Mouse (Mus musculus) hindbrain, embryonic 14.5 days (tissue): ENCODE measurements around the gene Pop7. TPM values are rescaled to one million over a fixed set of nuclear protein-coding genes. Genes with fewer than 3 reads are reported as not detected.

Experiments
- ATAC-seq: fragments of 200-750 bp; cut with Nextera tagmentation; 2 replicates; pipeline ENCODE4 v1.8.0; 2017; ENCODE audit warnings: moderate number of reproducible peaks, mild to moderate bottlenecking, moderate TSS enrichment, moderate library complexity; ENCODE audit not compliant: low FRiP score
- DNase-seq: peaks from one replicate; pipeline ENCODE4 v3.0.0-alpha.2; 2015; ENCODE audit warnings: low spot score
- H3K27ac ChIP-seq: fragments of 300-500 bp; sonication (generic); 2 replicates; pipeline ENCODE4 v1.5.1; 2014; ENCODE audit warnings: mild to moderate bottlenecking, moderate library complexity
- H3K27me3 ChIP-seq: fragments of 300-500 bp; sonication (generic); 2 replicates; pipeline ENCODE4 v1.6.1; 2014; ENCODE audit warnings: mild to moderate bottlenecking, low read length, mixed read lengths; ENCODE audit not compliant: control insufficient read depth, insufficient read depth
- H3K36me3 ChIP-seq: fragments of 300-500 bp; sonication (generic); replicated peaks from 2 replicates; pipeline ENCODE4 v1.6.1; 2014; ENCODE audit not compliant: control insufficient read depth, insufficient read depth
- H3K4me1 ChIP-seq: fragments of 300-500 bp; sonication (generic); replicated peaks from 2 replicates; pipeline ENCODE4 v1.6.1; 2014; ENCODE audit warnings: antibody characterized with exemption, low read length, mixed read lengths; ENCODE audit not compliant: control insufficient read depth, insufficient read depth
- H3K4me2 ChIP-seq: fragments of 300-500 bp; sonication (generic); replicated peaks from 2 replicates; pipeline ENCODE4 v1.6.1; 2014; ENCODE audit warnings: mild to moderate bottlenecking, moderate library complexity
- H3K4me3 ChIP-seq: fragments of 300-500 bp; sonication (generic); replicated peaks from 2 replicates; pipeline ENCODE4 v1.5.1; 2014; ENCODE audit warnings: mild to moderate bottlenecking, low read length
- H3K9ac ChIP-seq: fragments of 300-500 bp; sonication (generic); 2 replicates; pipeline ENCODE4 v1.6.1; 2014
- H3K9me3 ChIP-seq: fragments of 300-500 bp; sonication (generic); 2 replicates; pipeline ENCODE4 v1.6.1; 2016; ENCODE audit warnings: low read length; ENCODE audit not compliant: control insufficient read depth
- WGBS: fragments of 180-500 bp; shearing (Covaris S2); extraction: QIAGEN DNeasy Blood & Tissue Kit; methylation state at CpG from one replicate; pipeline ENCODE4 v1.1.7; 2014; 5-methylcytosine and 5-hydroxymethylcytosine counted together
- polyA plus RNA-seq: library from polyadenylated mRNA; unstranded; fragments of >200 nt; fragmentation: Nextera tagmentation; extraction: Ambion mirVana; gene quantifications from 2 replicates; pipeline ENCODE4 v1.2.1, GENCODE M21; 2014

The Pop7 gene
- 78.4 and 87.3 TPM in 2 replicates for polyA plus RNA-seq

DNA sequence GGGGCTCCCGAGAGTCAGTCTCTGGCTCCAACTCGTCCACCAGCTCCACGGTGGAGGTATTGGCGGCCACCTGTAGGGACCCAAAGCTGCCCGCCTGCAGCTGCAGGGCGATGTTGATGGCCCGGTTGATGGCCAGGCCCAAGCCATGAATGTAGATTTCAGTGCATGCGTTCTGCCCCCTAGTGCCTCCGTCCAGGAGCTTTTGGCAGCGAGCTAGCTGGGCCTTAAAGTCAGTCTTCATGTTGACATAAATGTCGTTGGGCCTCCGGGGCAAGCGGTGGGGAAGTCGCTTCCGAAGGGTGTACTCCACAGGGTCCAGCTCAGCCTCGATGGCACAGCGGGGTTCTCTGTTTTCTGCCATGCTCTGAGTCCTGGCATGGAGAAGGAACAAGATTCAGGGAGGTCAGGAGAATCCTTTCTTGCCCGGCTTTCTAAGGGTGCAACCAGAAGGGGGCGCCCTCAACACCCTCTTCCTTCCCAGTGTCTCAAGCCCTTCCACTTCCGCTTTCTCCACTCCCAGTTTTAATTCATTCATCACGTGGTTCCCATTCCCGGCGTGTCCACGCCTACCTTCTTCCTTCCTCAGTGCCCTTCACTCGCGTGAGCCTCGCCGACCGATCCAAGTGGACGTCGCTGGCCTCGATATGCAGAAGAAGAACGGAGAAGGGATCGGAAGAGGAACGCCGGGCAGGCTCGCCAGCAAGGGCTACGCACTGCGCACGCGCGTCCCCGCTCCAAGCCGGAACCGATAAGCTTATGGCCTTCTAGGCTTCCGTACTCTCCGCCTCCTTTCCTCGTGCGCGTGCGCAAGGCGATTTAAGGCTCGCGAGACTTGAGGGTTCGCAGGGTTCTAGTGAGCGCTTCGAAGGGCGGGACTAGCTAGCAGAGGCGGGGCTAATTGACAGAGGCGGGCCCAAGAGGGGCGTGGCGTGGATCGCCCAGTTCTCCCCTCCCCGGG lies at the start of gene Pop7:
TSS of gene Pop7 (minus strand) at position 810 of the 958 bp plus-strand sequence.
- peak within 1 kb of the TSS; percentile 52 for H3K4me3 ChIP-seq
- peak within 1 kb of the TSS; percentile 83 for H3K4me2 ChIP-seq
- 2% methylated on average over 64 of the region's 64 CpGs for WGBS
- no peaks in the 10 kb centered on the region for H3K9me3 ChIP-seq
- no peaks in the 10 kb centered on the region for H3K27me3 ChIP-seq
- peak within 1 kb of the TSS; percentile 91 for H3K27ac ChIP-seq
- DNase-seq (peak; percentile 100), ATAC-seq (peak; percentile 96)
- peaks cover 9% of the 10 kb centered on the region; the same call in 1 of the 2 replicates for H3K36me3 ChIP-seq
- H3K9ac ChIP-seq, result peak within 1 kb of the TSS; percentile 71
- H3K4me1 ChIP-seq, result peaks cover 14% of the 10 kb centered on the region

DNA sequence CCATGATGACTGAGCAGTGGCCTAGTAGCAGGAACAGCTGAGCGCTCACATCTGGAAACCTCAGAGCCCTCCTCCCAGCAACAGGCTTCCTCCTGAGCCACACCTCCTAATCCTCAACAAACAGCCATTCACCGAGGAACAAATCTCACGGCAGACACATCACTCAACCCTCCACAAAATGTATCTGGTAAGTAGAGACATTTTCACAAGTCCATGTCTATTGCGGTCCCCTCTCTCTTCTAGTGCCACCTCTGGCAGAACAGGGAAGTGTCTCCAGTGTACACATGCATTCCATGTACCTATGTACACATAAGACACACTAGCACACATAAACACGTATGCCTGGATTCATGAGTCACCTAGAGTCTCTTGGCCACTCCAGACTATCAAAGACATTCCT lies 48.8 kb upstream of the Pop7 start:
- no peak for DNase-seq

DNA sequence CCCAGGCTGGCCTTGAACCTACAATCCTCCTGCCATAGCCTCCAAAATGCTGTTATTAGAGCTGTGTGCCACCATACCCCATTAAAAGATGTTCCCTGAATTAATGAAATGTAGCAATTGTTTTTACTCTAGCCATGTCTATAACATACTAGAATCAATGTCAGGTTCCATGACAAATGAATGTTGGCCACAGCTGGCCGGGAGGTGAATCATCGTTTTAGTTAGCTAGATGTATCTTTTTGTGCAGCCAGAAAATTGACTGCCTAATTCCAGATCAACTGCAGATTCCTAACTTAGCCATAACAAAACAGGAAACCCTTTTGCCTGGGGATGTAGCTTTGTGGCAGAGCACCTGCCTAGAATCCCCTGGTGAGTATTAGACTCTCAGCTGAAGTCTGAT lies 47.5 kb upstream of the Pop7 start:
- no peak overlapping the region for H3K9ac ChIP-seq
- no peak for ATAC-seq
- WGBS, result 91% methylated on average over 2 of the region's 2 CpGs
- no peak overlapping the region for H3K4me3 ChIP-seq
- no peak overlapping the region for H3K4me2 ChIP-seq
- H3K4me1 ChIP-seq, result peaks cover 9% of the 10 kb centered on the region
- H3K27ac ChIP-seq, result no peak overlapping the region
- H3K36me3 ChIP-seq, result no peaks in the 10 kb centered on the region
- no peaks in the 10 kb centered on the region for H3K27me3 ChIP-seq
- H3K9me3 ChIP-seq, result no peaks in the 10 kb centered on the region
- DNase-seq, result no peak

More for the DNA sequence above, 48.8 kb upstream of the Pop7 start:
- 76% methylated on average over 5 of the region's 5 CpGs for WGBS
- no peak for ATAC-seq
- H3K27ac ChIP-seq, result no peak overlapping the region
- H3K9me3 ChIP-seq, result no peaks in the 10 kb centered on the region
- no peaks in the 10 kb centered on the region for H3K36me3 ChIP-seq
- peaks cover 11% of the 10 kb centered on the region for H3K4me1 ChIP-seq
- no peaks in the 10 kb centered on the region for H3K27me3 ChIP-seq
- no peak overlapping the region for H3K4me3 ChIP-seq
- no peak overlapping the region for H3K9ac ChIP-seq
- no peak overlapping the region for H3K4me2 ChIP-seq

DNA sequence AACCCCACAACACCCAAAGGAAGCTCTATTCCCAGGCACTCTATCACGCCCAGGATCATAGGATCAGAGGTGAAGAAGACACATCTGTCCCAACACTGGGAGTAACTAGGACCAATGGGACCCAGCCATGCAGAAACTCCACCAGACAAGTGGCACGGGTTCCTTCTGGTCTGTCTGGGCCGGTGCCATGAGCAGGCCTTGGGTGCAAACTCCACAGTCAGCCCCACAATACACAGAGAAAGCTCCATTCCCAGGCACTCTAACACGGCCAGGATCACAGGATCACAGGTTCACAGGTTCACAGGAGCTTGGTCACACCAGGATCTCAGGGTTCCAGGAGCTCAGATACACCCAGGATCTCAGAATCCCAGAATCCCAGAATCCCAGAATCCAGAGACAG lies 43.3 kb upstream of the Pop7 start:
- no peaks in the 10 kb centered on the region for H3K9me3 ChIP-seq
- H3K27me3 ChIP-seq, result no peaks in the 10 kb centered on the region
- H3K9ac ChIP-seq, result no peak overlapping the region
- no peak overlapping the region for H3K27ac ChIP-seq
- 75% methylated on average over 4 of the region's 4 CpGs for WGBS
- ATAC-seq (no peak), DNase-seq (no peak)
- no peaks in the 10 kb centered on the region for H3K36me3 ChIP-seq
- H3K4me2 ChIP-seq, result no peak overlapping the region
- no peak overlapping the region for H3K4me3 ChIP-seq
- no peaks in the 10 kb centered on the region for H3K4me1 ChIP-seq

DNA sequence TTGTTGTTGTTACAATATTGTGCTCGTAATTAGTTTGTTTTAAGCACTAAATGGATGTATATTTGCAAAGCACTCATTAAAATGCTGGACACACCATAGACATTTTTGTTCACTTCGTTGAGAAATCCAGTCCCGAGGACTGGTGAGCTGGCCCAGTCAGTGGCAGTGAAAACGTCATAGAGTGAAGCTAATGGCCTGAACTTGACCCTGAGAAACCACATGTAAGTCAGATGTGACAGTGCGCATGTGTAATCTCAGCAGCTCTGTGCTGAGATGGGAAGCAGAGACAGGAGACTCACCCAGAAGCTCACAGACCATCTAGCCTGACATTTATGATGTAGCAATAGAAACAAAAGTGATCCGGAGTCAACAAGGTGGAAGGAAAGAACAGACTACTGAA lies 42.6 kb upstream of the Pop7 start:
- no peaks in the 10 kb centered on the region for H3K9me3 ChIP-seq
- H3K36me3 ChIP-seq, result no peaks in the 10 kb centered on the region
- WGBS, result 73% methylated on average over 6 of the region's 6 CpGs
- H3K27ac ChIP-seq, result no peak overlapping the region
- no peak for ATAC-seq
- no peak for DNase-seq
- no peak overlapping the region for H3K4me2 ChIP-seq
- no peak overlapping the region for H3K9ac ChIP-seq
- H3K4me1 ChIP-seq, result no peaks in the 10 kb centered on the region
- no peaks in the 10 kb centered on the region for H3K27me3 ChIP-seq
- no peak overlapping the region for H3K4me3 ChIP-seq

DNA sequence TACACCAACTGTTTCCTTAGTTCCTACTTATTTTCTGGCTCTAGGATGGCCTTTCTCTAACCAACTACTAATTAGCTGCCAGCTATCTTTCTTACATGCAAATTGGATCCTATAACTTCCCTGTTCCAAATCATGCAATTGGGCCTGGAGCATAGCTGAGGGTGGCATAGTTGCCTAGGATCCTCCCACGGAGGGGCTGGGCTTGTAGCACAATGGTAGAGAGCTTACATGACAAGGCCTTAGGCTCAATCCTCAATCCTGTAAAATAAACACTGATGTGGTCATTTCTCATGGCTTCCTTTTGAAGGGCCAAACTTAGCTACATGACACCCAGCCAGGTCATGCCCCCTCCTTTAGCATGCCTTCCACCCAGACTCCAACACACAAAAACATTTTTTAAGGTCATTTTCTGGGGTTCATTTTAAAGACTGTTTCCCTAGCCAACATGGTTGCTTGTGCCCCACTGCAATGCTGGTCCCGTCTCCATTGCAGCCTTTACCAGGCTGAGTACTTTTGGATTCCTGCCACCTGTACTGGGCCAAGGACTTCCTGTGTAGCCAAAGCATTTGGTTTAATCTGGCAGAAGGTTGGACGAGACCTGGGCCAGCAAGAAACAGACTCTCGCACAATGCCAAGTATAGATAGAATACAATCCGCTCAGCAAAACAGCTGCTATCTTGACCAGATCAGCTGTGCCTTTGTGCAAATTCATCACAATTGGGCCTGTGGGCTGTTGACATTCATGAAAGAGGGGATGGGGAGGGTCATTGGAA lies 39.6 kb upstream of the Pop7 start:
- ATAC-seq, result no peak
- Histone ChIP-seq H3K27ac (no peak overlapping the region), H3K4me1 (no peaks in the 10 kb centered on the region), H3K4me2 (no peak overlapping the region), H3K9ac (no peak overlapping the region), H3K27me3 (no peaks in the 10 kb centered on the region), H3K36me3 (no peaks in the 10 kb centered on the region), H3K9me3 (no peaks in the 10 kb centered on the region), H3K4me3 (no peak overlapping the region)
- 67% methylated on average over 5 of the region's 5 CpGs for WGBS
- DNase-seq, result no peak

DNA sequence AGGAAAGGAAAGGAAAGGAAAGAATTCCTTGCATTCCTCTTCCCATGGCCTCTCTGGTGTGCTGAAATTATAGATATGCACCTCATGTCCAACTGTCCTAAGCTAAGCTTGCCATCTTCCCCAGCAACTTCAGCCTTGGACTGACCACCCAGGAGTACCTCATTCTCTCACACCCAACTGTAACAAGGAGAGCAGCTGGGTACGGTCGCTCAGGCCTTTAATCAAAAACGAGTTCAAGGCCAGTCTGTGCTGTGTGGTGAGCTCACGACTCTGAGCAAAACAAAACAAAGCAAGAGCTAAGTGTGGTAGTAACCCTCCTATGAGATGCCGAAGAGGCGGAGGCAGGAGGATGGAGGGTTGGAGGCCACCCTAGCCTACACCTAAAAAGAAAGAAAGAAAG lies 38.7 kb upstream of the Pop7 start:
- WGBS, result 81% methylated on average over 6 of the region's 6 CpGs
- Histone ChIP-seq H3K9me3 (no peaks in the 10 kb centered on the region), H3K4me3 (no peak overlapping the region), H3K4me2 (no peak overlapping the region), H3K36me3 (no peaks in the 10 kb centered on the region), H3K27ac (no peak overlapping the region), H3K4me1 (no peaks in the 10 kb centered on the region), H3K27me3 (no peaks in the 10 kb centered on the region), H3K9ac (no peak overlapping the region)
- ATAC-seq (no peak), DNase-seq (no peak)

DNA sequence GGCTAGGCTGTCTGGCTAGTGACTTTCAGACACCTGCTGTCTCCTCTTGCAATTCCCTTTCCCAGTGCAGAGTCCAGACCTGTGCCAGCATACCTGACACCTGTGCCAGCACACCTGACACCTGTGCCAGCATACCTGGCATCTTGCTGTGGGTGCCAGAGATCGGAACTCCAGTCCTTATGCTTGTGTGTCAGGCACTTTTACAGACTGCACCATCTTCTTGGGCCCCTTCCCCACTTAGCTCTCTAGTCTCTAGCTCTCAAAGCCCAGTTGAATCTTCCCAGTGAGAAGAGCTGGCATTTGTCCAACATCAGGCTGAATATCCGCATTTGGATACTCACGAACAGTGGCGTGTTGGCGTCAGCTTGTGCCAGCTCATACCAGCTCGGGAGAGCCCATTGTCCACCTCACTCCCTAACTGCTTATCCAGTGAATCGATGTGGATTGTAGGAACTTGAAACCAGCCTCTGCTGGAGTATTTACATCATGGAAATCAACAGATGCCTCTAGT lies 37.0 kb upstream of the Pop7 start:
- WGBS, result 67% methylated on average over 7 of the region's 7 CpGs
- H3K27me3 ChIP-seq, result no peaks in the 10 kb centered on the region
- no peaks in the 10 kb centered on the region for H3K9me3 ChIP-seq
- H3K27ac ChIP-seq, result no peak overlapping the region
- H3K4me3 ChIP-seq, result no peak overlapping the region
- H3K4me1 ChIP-seq, result no peaks in the 10 kb centered on the region
- ATAC-seq (peak; percentile 11; the same call in 1 of the 2 replicates), DNase-seq (peak; percentile 71)
- H3K9ac ChIP-seq, result no peak overlapping the region
- H3K36me3 ChIP-seq, result no peaks in the 10 kb centered on the region
- no peak overlapping the region for H3K4me2 ChIP-seq

DNA sequence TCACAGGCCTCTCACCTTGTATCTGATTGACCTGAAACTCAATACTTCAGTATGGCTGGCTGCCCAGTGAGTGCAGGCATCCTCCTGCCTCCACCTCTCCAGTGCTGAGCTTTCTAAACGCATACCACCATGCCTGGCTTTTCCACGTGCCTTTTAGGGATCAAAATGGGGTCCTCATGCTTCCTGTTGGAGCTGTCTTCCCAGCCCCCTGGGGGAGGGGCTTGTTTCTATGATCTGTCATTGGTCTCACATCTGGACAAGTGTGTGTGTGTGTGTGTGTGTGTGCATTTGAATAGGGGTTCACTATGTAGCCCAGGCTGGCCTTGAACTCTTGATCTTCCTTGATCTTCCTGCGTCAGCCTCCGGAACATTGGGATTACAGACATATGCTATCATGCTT lies 35.1 kb upstream of the Pop7 start:
- WGBS, result 69% methylated on average over 4 of the region's 4 CpGs
- ATAC-seq (no peak), DNase-seq (no peak)
- H3K9me3 ChIP-seq, result no peaks in the 10 kb centered on the region
- no peak overlapping the region for H3K27ac ChIP-seq
- H3K27me3 ChIP-seq, result no peaks in the 10 kb centered on the region
- H3K36me3 ChIP-seq, result no peaks in the 10 kb centered on the region
- H3K4me1 ChIP-seq, result no peaks in the 10 kb centered on the region
- no peak overlapping the region for H3K9ac ChIP-seq
- H3K4me3 ChIP-seq, result no peak overlapping the region
- H3K4me2 ChIP-seq, result no peak overlapping the region
